Mouse (Mus musculus) T-helper 17 cell (primary cell): ENCODE data around the gene Adcyap1r1.

ENCODE experiments used
- in situ Hi-C, 2 experiments: fragments of 300-600 bp; cut with MboI, MseI; formaldehyde crosslinking; loops; 1 replicate in 1 of 2; 2 replicates in 1 of 2; pipeline ENCODE4 v1.15.1; 2025; ENCODE audit warnings: high pct_unique_total_duplicates in 2 of 2

Adcyap1r1 gene

GRCm38 (mm10) chr6:55448976-55449678 is 2.7 kb upstream of the Adcyap1r1 start:
- in situ Hi-C loops: no loop called here

DNA sequence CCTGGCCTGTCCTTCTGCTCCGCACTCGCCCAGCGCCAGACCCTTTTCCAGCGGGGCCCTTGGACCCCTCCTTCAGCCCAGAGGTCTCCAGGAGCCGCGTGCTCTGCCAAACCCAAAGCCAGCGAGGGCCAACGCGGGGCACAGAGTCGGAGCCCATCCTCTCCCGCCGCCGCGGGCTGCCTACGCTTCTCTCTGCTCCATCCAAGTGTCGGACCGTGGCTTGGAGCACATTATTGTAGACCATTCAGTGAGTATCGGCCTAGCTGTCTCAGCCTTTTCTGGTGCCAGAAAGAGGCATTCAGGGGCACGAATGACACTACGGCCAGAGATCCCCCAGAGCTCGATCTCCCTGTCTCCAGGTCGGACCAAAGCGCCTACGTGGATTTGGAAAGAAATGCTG is 603 bp downstream of the Adcyap1r1 start:
- in situ Hi-C loops: no loop called here

GRCm38 (mm10) chr6:55453548-55453947 is 1.8 kb downstream of the Adcyap1r1 start:
- in situ Hi-C loops: no loop called here

DNA sequence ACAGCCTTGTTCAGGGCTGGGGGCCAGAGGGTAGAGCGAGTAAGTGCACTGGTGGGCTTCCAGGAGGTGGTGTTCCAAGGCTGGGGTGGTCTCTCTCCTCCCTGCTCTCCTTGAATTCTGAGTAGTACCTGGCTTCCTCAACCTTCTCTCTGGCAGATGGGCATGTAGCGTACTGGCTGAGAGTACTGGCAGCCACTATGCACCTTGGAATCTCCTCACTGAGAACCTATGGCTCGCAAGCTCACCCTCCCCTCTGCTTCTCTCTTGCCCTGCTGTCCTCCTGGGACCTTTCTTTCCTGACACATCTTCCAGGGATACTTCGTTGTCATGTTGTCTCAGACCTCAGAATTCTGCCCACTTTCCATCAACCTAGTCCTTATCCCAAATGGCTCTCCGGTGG is 3.9 kb downstream of the Adcyap1r1 start:
- in situ Hi-C loops: no loop called here

DNA sequence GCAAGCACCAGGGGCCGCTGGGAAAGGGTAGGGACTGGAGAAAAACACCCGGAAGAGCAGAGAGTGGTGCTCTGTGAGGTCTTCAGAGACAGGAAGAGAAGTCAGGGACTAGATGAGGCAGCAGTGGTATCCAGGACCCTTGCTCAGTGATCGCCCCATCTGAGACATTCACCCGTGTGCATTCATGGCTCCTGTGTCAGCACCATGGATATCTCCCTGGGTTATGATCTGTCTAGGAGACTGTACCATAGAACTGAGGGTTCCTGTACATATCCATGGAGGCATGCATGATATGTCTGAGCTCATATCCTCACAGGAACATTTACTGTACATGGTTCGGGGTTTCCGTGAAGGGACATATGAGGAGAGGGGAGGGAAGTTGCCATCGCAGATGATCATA is 5.9 kb downstream of the Adcyap1r1 start:
- in situ Hi-C loops: no loop called here

DNA sequence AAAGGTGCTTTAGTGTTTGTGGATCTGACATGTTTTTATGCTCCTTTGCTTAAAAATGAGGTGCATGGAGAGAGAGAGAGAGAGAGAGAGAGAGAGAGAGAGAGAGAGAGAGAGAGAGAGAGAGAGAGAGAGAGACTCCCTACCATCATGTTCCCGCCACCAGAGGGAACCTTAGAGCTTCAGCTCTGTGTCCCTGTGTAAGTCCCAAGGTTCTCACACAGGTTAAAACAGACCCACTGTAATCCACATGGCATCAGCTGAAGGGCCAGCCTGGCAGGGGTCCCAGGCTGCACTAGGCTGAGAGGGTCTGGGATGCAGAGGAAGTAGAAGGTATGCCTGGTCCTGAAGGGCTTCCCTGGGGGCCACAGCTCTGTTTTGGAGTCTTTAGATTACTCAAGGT is 6.4 kb downstream of the Adcyap1r1 start:
- in situ Hi-C loops: no loop called here

- in situ Hi-C loops: no loop called here
Measured at GRCm38 (mm10) chr6:55459545-55460397, 8.0 kb downstream of the Adcyap1r1 start.

DNA sequence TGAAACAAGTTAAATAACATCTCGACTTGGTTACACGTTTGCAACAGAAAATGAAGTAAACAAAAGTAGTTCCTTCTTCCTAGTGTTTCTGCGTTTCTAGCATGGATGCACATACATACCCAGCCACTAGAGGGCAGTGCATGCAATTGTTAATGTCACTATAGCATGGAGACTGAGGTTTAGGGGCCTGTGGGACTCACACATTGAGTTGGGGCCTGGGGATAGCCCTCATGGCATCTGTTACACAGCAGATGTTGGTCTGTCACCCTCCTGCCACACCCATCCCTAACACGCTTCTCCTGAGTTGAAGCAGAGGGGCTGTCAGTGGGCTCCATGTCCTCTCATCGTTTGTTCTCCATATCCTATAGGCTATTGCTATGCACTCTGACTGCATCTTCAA is 9.4 kb downstream of the Adcyap1r1 start:
- in situ Hi-C loops: no loop called here

DNA sequence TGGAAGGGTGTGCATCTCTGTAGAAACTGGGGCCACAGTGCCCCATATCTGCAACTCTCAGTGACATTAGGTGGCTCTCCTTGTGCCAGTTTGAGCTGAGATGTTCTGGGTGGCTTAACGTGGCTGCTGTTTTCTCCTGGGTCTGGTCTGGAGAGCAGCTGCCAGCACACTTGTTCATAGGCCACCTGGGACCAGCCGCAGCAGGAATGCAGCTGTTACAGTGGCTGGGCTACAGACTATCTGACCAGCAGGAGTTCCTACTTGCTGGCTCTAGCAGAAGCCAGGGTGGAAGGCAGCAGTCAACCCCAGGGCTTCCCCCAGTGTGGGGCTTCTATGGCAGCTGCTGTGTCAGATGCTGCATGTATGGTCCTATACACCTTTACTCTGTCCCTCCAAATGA is 9.9 kb downstream of the Adcyap1r1 start:
- in situ Hi-C loops: no loop called here

- in situ Hi-C loops: no loop called here
Measured at GRCm38 (mm10) chr6:55462394-55462793, 10.6 kb downstream of the Adcyap1r1 start.

- in situ Hi-C loops: no loop called here
Measured at GRCm38 (mm10) chr6:55463966-55464365, 12.2 kb downstream of the Adcyap1r1 start.

DNA sequence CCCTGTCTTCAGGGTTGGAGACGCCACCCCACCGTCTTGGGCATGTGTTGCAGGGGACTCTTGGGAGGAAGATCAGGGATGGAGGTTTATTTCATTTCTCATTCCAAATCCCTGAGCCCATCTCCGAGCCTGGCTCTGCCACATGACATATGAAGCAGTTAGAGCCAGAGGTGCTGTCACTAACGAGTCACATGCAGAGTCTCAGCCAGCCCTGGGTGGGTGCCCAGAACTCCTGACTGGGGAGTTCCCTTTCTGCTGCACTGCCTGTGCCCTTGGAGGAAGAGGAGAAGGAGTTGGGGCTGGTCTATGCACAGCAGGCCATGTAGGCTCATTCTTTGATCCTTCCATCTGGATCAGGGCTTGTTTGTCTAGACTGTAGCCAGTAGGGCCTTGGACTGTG is 13.5 kb downstream of the Adcyap1r1 start:
- in situ Hi-C loops: no loop called here

DNA sequence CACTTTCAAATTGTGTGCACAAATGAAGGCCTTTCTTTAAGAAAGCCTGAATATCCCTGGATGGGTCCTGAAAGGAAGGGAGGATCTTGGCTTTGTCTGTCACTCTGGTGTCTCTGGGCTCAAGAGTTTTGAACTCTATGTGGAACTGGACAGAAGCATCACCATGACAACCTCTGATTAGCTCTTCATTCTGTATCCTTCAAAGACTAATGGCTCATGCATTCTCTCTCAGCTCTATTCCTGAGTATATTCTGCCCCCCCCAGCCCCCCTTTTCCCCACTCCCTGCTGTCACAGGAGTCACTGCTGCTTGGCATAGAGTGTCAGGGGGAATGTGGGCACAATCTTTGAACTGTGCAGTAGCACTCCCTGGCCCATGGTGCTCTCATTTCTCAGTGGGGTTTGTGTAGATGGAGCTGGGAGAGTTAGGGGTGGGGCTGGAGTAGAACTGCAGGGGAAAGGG is 14.6 kb downstream of the Adcyap1r1 start:
- in situ Hi-C loops: no loop called here

- in situ Hi-C loops: no loop called here
Measured at GRCm38 (mm10) chr6:55470691-55471090, 18.9 kb downstream of the Adcyap1r1 start.

- in situ Hi-C loops: no loop called here
Measured at GRCm38 (mm10) chr6:55472381-55472780, 20.6 kb downstream of the Adcyap1r1 start.

GRCm38 (mm10) chr6:55480988-55481387 is 29.2 kb downstream of the Adcyap1r1 start:
- in situ Hi-C loops: no loop called here

GRCm38 (mm10) chr6:55482471-55482870 is 30.7 kb downstream of the Adcyap1r1 start:
- in situ Hi-C loops: no loop called here

DNA sequence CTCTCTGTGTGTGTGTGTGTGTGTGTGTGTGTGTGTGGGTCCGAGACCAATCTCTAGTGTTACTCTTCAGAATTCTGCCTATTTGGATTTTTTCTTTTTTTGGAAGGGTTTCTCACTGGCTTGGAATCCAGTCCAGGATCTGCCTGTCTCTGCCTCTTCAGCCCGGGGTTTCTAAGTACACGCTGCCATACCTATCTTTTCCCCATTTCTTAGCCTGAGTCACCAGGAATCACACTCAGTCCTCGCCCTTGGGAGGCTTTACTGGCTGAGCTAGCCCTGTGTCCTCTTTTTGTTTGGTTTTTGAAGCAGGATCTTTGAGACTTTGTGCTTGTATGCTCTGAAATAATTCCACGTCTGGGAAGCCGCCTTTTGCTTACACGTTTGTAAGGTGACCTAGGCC is 31.6 kb downstream of the Adcyap1r1 start:
- in situ Hi-C loops: no loop called here

DNA sequence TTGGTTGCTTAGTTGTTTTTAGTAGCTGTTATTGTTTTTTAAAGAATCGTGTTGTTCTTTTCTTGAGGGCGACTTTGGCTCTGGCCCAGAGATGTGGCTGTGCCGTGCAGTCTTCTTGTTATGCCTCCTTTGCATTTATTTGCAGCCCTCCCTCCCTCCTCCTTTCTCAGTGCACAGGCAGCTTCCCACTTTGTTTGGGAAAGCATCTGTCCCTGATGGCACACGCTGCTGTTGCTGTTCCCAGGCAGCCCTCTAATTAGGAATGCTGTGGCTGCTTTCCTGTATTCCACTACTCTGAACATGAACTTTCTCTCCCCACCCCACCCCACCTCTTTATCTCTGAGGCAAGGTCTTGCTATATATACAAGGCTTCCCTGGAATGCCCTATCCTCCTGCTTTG is 32.4 kb downstream of the Adcyap1r1 start:
- in situ Hi-C loops: no loop called here

DNA sequence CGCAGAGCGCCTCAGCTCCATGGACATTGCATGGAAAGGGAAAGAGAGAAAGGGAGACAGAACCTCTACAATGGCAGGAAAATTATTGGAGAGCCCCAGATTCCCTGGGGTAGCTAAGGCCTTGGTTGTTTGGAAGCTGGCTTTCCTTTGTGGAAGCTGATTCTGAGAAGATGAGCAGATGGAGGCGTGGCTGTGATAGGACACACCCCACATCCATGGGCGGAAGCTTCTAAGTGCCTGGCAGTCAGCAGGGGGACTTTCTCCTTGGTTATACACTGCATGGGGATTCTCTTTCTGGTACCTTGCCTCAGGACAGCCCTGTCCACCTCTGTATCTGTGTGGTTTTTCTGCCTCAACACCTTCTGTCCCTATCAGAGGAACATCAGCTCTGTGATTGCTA is 33.4 kb downstream of the Adcyap1r1 start:
- in situ Hi-C loops: no loop called here

- in situ Hi-C loops: no loop called here
Measured at GRCm38 (mm10) chr6:55487726-55488125, 35.9 kb downstream of the Adcyap1r1 start.

GRCm38 (mm10) chr6:55496201-55496600 is 44.4 kb downstream of the Adcyap1r1 start:
- in situ Hi-C loops: no loop called here

GRCm38 (mm10) chr6:55498753-55499152 is 47.0 kb downstream of the Adcyap1r1 start:
- in situ Hi-C loops: no loop called here
